Mouse (Mus musculus) heart, adult 2 months (tissue): Measurements from ENCODE around the gene Alg1. TPM values are rescaled to one million over a fixed set of nuclear protein-coding genes. Genes with fewer than 3 reads are reported as not detected.

Experiments used
- DNase-seq, 2 experiments: peaks; one replicate each; pipeline ENCODE4 v3.0.0; 2021
- H3K27ac ChIP-seq: fragments of 200-600 bp; 2 replicates; pipeline ENCODE4 v1.8.1; 2022
- H3K27me3 ChIP-seq: fragments of 200-500 bp; 2 replicates; pipeline ENCODE4 v1.6.1; 2012; ENCODE audit warnings: mild to moderate bottlenecking, low read length, inconsistent platforms, mixed read lengths; ENCODE audit not compliant: control insufficient read depth, insufficient read depth
- H3K36me3 ChIP-seq: fragments of 200-500 bp; 2 replicates; pipeline ENCODE4 v1.6.1; 2012; ENCODE audit warnings: low read length, inconsistent platforms; ENCODE audit not compliant: control insufficient read depth, insufficient read depth
- H3K4me1 ChIP-seq: fragments of 200-500 bp; 2 replicates; pipeline ENCODE4 v1.6.1; 2011; ENCODE audit warnings: low read length; ENCODE audit not compliant: control insufficient read depth, insufficient read depth
- H3K4me3 ChIP-seq: fragments of 200-600 bp; 2 replicates; pipeline ENCODE4 v1.8.1; 2022
- H3K79me2 ChIP-seq: fragments of 200-500 bp; replicated peaks from 2 replicates; pipeline ENCODE4 v1.6.1; 2012; ENCODE audit warnings: mild to moderate bottlenecking, inconsistent platforms, low read length, moderate library complexity, mixed read lengths; ENCODE audit not compliant: control insufficient read depth, insufficient read depth
- H3K9ac ChIP-seq: fragments of 200-500 bp; 2 replicates; pipeline ENCODE4 v1.6.1; 2012; ENCODE audit warnings: low read depth, mild to moderate bottlenecking, control low read depth, inconsistent platforms, low read length, mixed read lengths
- CTCF ChIP-seq: fragments of 200-600 bp; IDR thresholded peaks from 2 replicates; pipeline ENCODE4 v1.8.1; 2022; ENCODE audit warnings: antibody characterized with exemption, mild to moderate bottlenecking, moderate library complexity
- EP300 ChIP-seq: fragments of 200-500 bp; IDR thresholded peaks from 2 replicates; pipeline ENCODE4 v1.6.1; 2011; ENCODE audit warnings: low read depth, low read length, control low read depth; ENCODE audit not compliant: insufficient read depth
- POLR2A ChIP-seq: fragments of 200-500 bp; IDR thresholded peaks from 2 replicates; pipeline ENCODE4 v1.6.1; 2011; ENCODE audit warnings: mild to moderate bottlenecking, low read depth, low read length, control low read depth; ENCODE audit not compliant: insufficient read depth
- WGBS: fragments of 180-500 bp; shearing (Covaris S2); methylation state at CpG from one replicate; pipeline ENCODE4 v1.1.7; 2018; 5-methylcytosine and 5-hydroxymethylcytosine counted together
- intact Hi-C: fragments of 180-260 bp; cut with DNase I; formaldehyde crosslinking; loops from one replicate; pipeline ENCODE4 v1.15.1; 2025
- long read RNA-seq: library from polyadenylated mRNA; stranded (forward); transcript quantifications from one replicate; pipeline ENCODE4 v2.0.0, GENCODE M21; 2021
- polyA plus RNA-seq: library from polyadenylated mRNA; depleted of rRNA; stranded (reverse); fragments of >200 nt; gene quantifications from 2 replicates; pipeline ENCODE4 v1.2.3, GENCODE M21; 2012; rRNA removed
- total RNA-seq, 2 experiments: library from RNA; stranded (reverse); gene quantifications; 2 replicates each; pipeline ENCODE4 v1.2.3; 2021

Alg1 gene
- total RNA-seq: 10 to 100 TPM; 12.0 to 12.5 TPM
- 34.0 and 37.1 TPM in 2 replicates for polyA plus RNA-seq
- long read RNA-seq, transcript Alg1-202 (13 exons, 1,755 nt): major isoform, 11 of 19 reads
- long read RNA-seq, partial matches to known transcripts: 2 of 19 reads
- long read RNA-seq, other reads (novel, unspliced or antisense): 6 of 19 reads

DNA sequence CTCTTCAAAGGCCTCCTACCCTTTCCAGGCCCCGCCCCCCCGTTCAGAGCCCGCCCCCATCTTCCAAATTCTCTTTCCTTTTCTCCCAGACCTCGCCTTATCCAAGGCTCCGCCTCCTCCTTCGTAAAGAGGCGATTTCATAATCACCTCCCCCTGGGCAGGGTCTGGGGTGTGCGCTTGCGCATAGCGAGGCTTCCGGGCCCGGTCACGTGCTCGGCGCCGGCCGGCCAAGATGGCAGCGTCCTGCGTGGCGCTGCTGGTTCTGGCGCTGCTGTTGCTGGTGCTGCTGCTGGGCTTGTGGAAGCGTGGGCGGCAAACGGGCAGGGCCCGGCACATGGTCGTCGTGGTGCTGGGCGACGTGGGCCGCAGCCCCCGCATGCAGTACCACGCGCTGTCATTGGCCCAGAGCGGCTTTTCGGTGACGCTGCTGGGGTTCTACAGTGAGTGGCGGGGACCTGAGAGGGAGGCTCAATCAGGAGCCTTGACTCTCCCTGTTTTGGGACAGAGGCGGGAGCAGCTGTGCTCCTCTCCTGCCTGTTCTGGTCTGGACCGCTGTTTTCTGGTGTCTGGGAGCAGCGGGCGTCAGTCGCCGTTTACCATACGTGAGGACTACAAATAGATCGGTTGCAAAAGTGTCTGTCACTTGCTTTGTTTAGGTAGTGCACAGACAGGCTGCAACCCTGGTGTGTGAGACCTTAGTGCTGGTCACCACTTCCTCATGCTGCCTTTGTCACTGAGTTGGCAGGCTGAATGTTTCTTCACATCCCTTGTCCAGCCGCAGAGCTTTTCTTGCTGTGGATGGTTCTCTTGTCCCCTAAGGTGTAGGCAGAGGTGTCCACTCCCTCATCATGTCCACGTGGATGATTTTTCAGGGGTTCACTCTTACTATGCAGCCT lies at the start of gene Alg1:
Alg1 (plus strand) TSS at position 204 of the 896 bp plus-strand sequence.
- Histone ChIP-seq H3K4me3 (peak within 1 kb of the TSS; percentile 85), H3K27me3 (no peaks in the 10 kb centered on the region), H3K4me1 (peaks cover 2% of the 10 kb centered on the region), H3K36me3 (no peaks in the 10 kb centered on the region), H3K9ac (peak within 1 kb of the TSS; percentile 98), H3K27ac (peak within 1 kb of the TSS; percentile 72), H3K79me2 (no peaks in the 10 kb centered on the region)
- 1% methylated on average over 47 of the region's 47 CpGs for WGBS
- TF ChIP-seq POLR2A (peak; percentile 99), CTCF (no peak), EP300 (peak; percentile 71; the same call in 1 of the 2 replicates)
- intact Hi-C loops: loop anchor here (2.0 kb wide), 1 partner anchor 31 kb away; no protein-coding TSS in a partner anchor
- peak; percentile 94 to 96 for DNase-seq

DNA sequence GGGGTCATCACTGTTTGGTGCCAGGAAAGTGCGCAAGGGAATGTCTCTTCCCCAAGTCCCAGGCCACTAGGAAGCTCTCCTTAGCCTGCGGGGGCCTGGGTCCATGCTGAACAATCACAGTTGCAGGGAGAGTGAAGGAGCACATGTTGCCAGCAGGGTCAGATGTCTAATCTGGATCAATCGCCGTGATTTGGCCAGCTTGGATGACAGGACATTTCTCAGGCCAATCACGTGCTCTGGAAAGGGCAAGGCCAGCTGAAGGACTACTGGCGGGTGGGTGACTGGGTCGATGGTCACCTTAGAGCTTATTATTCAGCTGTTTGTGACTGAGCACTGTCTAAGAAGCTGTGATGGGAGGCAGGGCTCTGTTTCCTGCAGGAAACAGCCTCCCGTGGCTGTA lies 49.3 kb upstream of the Alg1 start:
- Histone ChIP-seq H3K4me1 (peaks cover 1% of the 10 kb centered on the region; the same call in 1 of the 2 replicates), H3K27ac (no peak overlapping the region), H3K36me3 (no peaks in the 10 kb centered on the region), H3K27me3 (no peaks in the 10 kb centered on the region), H3K79me2 (no peaks in the 10 kb centered on the region), H3K9ac (no peak overlapping the region), H3K4me3 (no peak overlapping the region)
- intact Hi-C loops: no loop called here
- 40% methylated on average over 8 of the region's 8 CpGs for WGBS
- TF ChIP-seq EP300: no peak
- TF ChIP-seq CTCF: no peak
- no peak for TF ChIP-seq POLR2A
- no peak for DNase-seq

DNA sequence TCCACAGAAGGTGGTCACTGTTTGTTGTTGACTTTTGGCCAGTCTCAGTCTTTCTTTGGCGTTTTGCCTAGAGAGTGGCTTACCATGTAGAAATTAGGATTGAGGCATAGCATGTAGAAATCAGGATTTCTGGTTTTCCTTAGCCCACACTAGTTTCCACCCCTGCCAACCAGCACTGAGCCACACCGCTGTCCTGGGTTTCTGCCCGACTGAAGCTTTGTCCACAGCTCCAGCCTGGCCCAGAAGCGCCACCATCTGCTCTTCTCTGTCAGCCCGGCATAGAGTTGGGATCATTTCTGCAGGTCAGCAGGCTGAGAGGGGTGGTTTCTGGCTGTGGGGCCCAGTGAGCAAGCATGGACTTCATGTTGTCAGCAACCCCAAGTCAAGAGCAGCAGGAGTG lies 48.5 kb upstream of the Alg1 start:
- peaks cover 1% of the 10 kb centered on the region; the same call in 1 of the 2 replicates for H3K4me1 ChIP-seq
- 63% methylated on average over 5 of the region's 5 CpGs for WGBS
- no peak overlapping the region for H3K4me3 ChIP-seq
- intact Hi-C loops: no loop called here
- TF ChIP-seq POLR2A (no peak), CTCF (no peak), EP300 (no peak)
- no peaks in the 10 kb centered on the region for H3K79me2 ChIP-seq
- H3K27me3 ChIP-seq: no peaks in the 10 kb centered on the region
- H3K36me3 ChIP-seq: no peaks in the 10 kb centered on the region
- H3K9ac ChIP-seq: no peak overlapping the region
- H3K27ac ChIP-seq: no peak overlapping the region
- DNase-seq: no peak

DNA sequence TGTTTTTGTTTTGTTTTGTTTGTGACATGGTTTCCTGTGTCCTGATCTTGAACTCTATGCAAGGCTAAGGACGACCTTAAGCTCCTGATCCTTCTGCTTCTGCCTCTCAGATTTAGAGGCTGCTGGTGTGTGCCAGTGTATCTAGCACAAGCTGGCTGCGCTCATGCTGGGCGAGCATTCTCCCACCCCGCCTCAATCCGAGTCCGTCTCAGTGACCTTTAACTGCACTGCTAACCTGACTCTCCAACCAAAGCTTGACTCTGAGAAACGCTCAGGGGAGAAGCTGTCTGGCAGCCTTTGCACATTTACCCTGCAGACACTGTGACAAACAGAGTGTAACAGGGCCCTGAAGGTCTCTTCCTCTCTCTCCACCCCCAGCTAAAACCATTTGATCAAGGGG lies 47.7 kb upstream of the Alg1 start:
- DNase-seq: no peak
- peaks cover 1% of the 10 kb centered on the region; the same call in 1 of the 2 replicates for H3K4me1 ChIP-seq
- H3K27ac ChIP-seq: peak overlapping the region; percentile 59
- WGBS: 47% methylated on average over 7 of the region's 7 CpGs
- no peak for TF ChIP-seq CTCF
- no peak for TF ChIP-seq POLR2A
- TF ChIP-seq EP300: no peak
- no peaks in the 10 kb centered on the region for H3K27me3 ChIP-seq
- no peaks in the 10 kb centered on the region for H3K36me3 ChIP-seq
- no peak overlapping the region for H3K9ac ChIP-seq
- no peaks in the 10 kb centered on the region for H3K79me2 ChIP-seq
- intact Hi-C loops: no loop called here
- H3K4me3 ChIP-seq: no peak overlapping the region

DNA sequence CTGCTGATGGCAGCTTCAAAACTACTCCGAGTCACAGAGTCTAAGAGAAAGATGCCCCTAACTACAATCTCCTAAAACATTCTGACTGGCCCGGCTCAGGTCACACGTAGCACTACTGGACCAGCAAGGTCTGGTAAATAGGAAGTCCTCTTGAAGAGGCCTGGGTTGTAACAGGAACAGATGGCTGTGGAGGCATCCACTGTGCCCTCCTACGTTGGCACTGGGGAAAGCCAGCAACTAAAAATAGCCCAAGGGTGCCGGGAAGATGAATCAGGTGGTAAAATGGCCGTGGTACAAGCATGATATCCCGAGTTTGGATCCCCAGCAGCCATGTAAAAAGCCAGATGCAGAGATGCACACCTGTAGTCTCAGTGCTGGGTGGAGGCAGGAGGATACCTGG lies 47.2 kb upstream of the Alg1 start:
- WGBS: 48% methylated on average over 7 of the region's 7 CpGs
- Histone ChIP-seq H3K4me1 (peaks cover 1% of the 10 kb centered on the region; the same call in 1 of the 2 replicates), H3K27ac (peak overlapping the region; percentile 59), H3K27me3 (no peaks in the 10 kb centered on the region), H3K4me3 (no peak overlapping the region), H3K79me2 (no peaks in the 10 kb centered on the region), H3K9ac (no peak overlapping the region), H3K36me3 (no peaks in the 10 kb centered on the region)
- intact Hi-C loops: no loop called here
- peak in 1 of 2 experiments; percentile 59 for DNase-seq
- TF ChIP-seq EP300: 0 out of 2 replicates have a peak, but pooled peaks have one; percentile 60
- no peak for TF ChIP-seq CTCF
- no peak for TF ChIP-seq POLR2A
